Mouse (Mus musculus): ENCODE data around the gene Kdm4a.
A peak's percentile ranks its signal among the peaks of the same experiment; 100 is the strongest.

Kdm4a gene

GRCm38 (mm10) chr4:118179467-118180300 is at the start of gene Kdm4a:
TSS of gene Kdm4a (minus strand) at chr4:118180043.
- DNase-seq (ENCODE audit: low read depth, low spot score), result peak; percentile 98

DNA sequence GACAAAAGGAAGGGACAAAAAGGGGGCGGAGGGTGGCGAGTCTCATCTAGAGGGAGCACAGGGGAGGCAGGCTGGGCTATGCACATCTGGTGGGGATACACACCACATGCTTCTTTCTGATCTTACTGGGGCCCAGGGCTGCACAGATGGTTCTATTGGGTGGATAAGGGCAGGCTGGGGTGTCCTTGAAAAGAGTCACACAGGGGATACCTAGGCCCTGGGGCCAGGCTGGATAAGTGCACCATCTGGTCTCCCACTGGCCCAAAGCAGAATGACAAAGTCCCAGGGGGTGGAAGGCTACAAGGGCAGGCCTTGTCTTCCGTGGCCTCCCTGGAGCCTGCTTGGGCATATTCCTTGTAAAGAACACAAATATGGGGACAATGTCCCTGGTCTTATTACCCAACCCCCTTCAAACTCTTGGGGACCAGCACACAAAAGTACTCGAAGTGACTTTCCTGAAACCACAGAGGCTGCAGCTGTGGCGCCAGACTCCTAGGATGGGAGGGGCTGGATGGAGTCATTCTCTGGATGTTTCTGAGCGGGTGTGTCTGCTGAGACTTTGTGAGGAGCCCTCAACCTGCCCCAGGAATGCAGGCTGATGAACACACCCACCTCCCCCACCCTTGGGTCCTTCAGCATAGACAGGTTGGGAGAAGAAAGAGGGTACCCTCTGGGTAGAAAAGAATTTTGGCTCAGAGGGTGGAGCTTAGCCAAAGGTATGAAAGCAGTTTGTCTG is 49.4 kb upstream of the Kdm4a start:
- no peak for DNase-seq (ENCODE audit: low read depth, low spot score)

DNA sequence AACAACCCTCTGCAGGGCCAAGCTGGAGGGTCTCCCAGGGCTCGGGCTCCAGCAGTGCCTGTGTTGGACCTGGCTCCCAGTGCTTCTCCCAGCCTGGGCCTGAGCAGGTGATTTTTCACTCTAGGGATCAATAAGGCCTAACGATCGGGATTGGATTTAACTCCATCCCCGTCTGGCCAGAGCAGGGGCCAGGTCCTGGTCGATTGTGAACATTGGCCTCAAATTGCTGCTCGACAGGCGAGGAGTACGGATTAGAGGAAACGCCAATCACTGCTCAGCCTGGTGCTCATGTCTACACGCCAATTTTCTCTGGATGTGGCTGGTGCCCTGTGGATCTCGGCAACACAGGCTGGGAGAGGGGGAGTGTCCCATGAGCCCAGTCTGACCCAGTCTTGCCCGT is 47.6 kb upstream of the Kdm4a start:
- DNase-seq (ENCODE audit: low read depth, low spot score), result no peak

DNA sequence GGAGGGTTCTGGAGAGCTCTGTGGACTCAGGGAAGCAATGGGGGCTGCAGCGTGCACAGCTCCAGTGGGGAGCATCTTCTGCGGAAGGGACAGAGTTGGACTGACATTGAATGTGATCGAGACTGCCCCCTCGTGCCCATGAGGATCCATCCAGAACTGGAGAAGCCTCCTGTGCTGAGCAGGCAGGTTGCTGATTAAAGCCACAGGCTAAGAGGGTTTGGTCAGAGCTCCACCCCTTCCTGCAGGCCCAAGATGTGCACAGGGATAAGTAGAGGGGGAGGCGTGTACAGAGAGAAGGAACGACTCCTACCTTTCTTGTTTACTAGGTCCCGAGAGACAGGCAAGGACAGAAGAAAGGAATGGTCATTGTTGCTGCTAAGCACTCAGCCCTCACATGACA is 41.4 kb upstream of the Kdm4a start:
- no peak for DNase-seq (ENCODE audit: low read depth, low spot score)

- no peak for DNase-seq (ENCODE audit: low read depth, low spot score)
These were observed 40.9 kb upstream of the Kdm4a start for GRCm38 (mm10) chr4:118220756-118221155.

GRCm38 (mm10) chr4:118219487-118219886 is 39.6 kb upstream of the Kdm4a start:
- DNase-seq (ENCODE audit: low read depth, low spot score), result no peak

DNA sequence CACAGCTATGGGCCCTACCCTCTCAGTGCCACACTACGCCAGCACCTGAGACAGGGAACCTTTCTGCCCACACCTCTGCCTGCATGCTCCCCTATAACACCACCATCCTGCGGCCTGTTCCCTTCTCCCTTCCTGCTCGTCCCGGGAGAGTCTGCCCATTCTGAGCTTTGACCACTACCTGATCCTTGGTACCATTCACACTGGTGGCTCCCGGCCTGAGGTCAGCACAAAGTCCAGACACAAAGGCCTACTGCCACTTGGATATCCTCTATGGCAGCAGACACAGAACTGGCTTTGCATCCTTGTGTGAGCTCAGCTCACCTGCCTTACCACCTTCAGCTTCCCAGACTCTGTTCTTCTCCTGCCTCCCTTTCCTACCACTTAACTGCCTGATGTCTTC is 38.7 kb upstream of the Kdm4a start:
- no peak for DNase-seq (ENCODE audit: low read depth, low spot score)

DNA sequence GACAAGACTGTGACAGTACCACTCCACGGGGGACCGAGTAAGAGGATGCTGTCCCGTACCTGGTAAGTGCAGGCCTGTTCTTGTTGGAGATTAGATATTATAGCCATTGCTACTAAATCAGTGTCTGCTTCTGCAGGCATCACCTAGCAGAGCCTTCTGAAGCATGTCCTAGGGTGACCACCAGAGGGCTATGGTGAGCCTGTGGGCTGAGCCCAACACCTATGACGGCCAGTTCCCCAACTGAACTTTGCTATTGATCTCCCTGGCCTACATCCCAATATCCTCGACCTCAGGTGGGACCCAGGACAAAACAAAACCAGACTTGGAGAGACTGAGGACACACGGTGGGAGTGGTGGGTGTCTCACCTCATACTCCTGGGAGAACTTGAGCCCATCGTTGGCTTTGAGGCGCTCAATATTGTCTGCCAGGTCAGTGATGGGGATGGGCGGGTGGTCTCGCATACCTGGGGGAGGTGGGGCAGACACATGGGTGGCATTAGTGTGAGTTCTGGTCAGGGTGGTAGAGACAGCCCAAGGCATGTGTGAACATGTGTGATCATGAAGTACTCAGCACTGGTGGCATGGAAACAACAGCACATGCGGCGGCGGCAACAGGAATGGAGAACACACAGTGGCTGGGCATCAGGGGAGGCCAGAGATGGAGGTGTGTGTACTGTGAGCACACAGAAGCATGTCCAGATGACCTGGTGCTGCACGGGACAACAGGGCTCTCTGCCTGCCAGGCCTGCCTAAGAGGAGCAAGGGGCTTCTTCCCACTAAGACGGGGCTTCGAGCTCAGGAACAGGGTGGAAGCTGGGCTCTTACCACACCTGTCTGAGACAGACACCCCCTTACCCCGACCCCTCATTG is 37.1 kb upstream of the Kdm4a start:
- no peak for DNase-seq (ENCODE audit: low read depth, low spot score)

DNA sequence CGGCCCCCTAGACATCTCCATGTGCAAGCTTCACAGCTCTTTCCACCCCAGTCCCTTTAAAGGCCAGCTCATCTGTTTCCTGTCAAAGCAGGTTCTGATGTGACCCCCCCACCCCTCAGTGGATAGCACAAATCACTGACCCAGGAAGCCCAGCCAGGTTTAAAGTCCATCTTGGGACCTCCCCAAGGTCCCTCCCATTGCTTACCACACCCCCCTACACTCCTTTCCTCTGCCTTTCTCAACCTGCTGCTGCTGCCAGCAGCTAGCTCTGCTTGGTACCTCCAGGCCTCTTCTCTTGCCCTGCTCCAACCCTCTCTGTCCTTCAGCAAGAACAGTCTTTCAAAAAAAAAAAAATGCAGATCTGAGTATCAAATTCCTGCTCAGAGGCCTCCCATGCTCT is 35.0 kb upstream of the Kdm4a start:
- DNase-seq (ENCODE audit: low read depth, low spot score), result no peak

DNA sequence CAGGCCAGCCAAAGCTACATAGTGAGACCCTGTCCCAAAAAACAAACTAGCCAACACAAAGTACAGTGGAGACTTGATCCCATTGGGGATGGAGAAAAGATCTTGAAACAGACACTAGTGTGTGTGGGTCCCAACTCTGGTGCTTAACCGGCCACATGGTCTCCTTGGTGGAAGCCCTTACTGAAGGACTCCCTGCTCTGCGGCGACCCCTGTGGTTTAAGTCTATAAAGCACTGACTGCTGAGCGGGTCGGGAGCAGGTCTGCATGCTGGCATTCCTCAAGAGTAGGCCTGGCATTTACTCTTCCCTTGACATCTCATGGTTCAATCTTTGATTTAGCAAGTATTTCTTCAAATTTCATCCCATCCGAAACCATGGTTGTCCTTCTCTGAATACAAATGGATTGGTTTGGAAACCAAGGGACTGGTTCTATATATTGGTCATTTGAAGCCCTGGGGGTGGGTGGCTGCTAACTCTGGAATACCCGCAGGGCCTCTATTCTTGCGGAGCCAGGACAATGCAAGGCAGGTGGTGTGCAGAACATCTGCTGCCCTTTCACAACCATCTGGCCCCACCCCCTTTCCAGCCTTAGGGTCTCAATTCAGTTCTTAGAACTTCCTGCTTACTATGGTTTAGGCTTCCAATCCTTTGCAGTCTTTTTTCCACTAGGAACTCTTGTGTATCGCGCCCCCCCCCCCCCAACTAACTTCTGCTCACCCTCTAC is 27.2 kb upstream of the Kdm4a start:
- no peak for DNase-seq (ENCODE audit: low read depth, low spot score)

- no peak for DNase-seq (ENCODE audit: low read depth, low spot score)
These were observed 26.1 kb upstream of the Kdm4a start for GRCm38 (mm10) chr4:118205906-118206305.

DNA sequence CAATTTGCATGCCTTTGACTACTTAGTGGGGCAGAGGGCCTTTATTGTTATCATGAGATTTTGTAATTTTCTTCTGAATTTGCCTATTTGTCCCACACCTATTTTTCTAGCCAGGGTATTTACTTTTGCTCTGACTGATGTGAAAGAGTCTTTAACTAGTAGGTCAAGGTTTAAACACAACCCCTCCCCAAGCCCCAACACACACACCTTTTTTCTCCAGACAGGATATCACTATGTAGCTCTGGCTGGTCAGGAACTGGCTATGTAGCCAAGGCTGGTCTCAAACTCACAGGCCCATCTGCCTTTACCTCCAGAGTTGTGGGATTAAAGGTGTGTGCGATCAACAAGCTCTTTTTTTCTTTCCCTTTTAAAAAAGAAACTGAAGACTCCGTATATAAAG is 19.2 kb upstream of the Kdm4a start:
- no peak for DNase-seq (ENCODE audit: low read depth, low spot score)

- no peak for DNase-seq (ENCODE audit: low read depth, low spot score)
These were observed 18.8 kb upstream of the Kdm4a start for GRCm38 (mm10) chr4:118198606-118199005.

DNA sequence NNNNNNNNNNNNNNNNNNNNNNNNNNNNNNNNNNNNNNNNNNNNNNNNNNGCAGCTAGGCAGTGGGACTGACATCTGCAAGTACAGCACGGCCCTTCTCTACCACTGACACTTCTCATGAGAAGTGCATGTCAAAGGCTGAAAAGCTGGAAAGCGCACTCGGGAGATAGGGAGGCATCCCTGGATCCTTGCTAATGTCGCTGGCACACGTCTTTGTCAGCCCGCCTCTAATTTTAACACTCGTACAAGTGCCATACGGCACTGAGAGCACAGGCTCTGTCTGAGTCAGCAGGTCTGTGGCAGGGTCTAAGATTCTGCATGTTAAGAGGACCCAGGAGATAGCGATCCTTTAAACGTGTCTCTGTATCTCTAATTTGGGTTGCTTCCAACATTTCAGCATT is 16.3 kb upstream of the Kdm4a start:
- DNase-seq (ENCODE audit: low read depth, low spot score), result no peak

GRCm38 (mm10) chr4:118180301-118181080 is 648 bp upstream of the Kdm4a start:
- DNase-seq (ENCODE audit: low read depth, low spot score), result no peak

- DNase-seq (ENCODE audit: low read depth, low spot score), result no peak
These were observed 834 bp downstream of the Kdm4a start for GRCm38 (mm10) chr4:118178952-118179466.

- DNase-seq (ENCODE audit: low read depth, low spot score), result no peak
These were observed 7.4 kb downstream of the Kdm4a start for GRCm38 (mm10) chr4:118172461-118172860.

DNA sequence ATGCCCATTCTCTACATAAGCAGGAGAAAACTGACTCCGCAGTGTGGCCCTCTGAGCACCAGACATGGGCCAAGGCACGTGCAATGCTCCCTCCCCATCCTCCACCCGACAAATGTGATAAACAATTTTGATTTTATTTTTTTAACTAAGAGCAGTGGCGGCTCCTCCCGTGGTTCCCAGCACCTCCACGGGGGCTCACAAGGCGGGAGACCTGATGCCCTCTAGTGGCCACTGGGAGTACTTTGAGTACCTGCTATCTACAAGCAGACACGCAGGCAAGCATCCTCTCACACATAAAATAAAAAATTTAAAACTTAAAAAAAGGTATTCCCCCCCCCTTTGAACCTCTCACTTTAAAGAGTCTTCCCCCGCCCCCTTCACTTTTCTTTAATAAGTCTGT is 8.8 kb downstream of the Kdm4a start:
- DNase-seq (ENCODE audit: low read depth, low spot score), result no peak

DNA sequence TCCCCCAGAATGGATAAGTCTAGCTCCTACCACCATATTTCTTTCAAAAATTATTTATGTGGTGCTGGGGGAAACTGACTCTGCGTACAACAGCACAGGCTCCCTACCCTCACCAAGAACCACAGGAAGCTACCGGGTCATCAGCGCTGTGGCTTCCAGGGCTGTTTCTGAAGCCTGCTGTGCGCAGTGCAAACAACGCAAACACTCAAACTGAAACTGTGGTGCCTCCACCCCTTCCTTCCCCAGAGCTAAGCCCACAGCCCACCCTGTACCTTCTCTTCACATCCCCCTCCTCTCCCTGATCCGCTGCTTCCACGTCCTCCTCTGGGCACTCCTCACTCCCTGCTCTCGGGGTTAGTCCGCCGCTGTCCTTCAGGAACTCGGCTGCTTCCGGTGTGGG is 17.7 kb downstream of the Kdm4a start:
- no peak for DNase-seq (ENCODE audit: low read depth, low spot score)

DNA sequence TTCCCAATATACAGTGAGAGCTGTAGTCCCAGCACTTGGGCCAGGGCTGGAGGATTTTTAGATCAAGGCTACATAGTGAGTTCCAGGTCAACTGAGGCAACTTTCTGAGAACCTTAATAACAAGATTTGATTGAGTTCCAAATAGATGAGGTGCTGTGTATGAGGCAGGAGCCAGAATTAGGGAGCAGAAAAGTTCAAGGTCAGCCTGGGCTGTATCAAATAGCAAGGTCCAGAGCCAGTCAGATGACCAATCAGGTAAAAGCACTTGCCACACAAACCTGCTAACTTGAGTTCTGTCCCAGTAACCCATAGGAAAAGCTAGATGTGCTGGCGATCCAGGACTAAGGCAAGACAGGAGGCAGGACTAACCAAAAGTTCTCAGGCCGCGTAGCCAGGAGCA is 22.2 kb downstream of the Kdm4a start:
- DNase-seq (ENCODE audit: low read depth, low spot score), result no peak

All from brain, embryonic 18.5 days (tissue).